Mouse (Mus musculus) cerebellum, adult 2 months (tissue): ENCODE results near the gene Srsf3.

Experiments used
- CTCF ChIP-seq: fragments of 200-500 bp; IDR thresholded peaks from 2 replicates; pipeline ENCODE4 v1.5.1; 2011; ENCODE audit warnings: low read depth, mild to moderate bottlenecking, control low read depth, low read length, moderate library complexity, borderline replicate concordance; ENCODE audit not compliant: insufficient read depth
- POLR2A ChIP-seq: fragments of 200-500 bp; IDR thresholded peaks from 2 replicates; pipeline ENCODE4 v1.6.1; 2011; ENCODE audit warnings: low read length, control low read depth, borderline replicate concordance; ENCODE audit not compliant: insufficient read depth

DNA sequence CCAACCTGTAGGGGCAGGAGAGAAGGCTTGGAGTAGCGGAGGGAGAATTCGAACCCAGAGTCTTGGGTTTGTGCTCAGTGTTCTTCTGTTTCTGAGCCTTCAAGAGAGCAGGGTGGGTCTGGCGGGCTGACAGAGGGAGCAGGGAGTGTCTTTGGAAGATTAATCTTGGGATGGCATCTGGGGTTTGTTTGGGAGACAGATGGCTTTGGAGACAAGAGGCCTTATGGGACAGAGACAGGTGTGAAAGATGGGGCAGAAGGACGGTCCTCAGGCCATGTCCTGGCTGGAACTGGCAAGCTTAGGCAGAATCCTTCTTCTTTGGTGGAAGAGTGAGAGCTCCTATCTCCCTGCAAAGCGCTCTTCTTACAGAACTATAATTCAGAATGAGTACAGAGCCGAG, 20.6 kb downstream of the Srsf3 start:
- no peak for TF ChIP-seq POLR2A
- no peak for TF ChIP-seq CTCF
